Mouse (Mus musculus) left cerebral cortex, postnatal 4 days (tissue): Measurements from ENCODE around the gene Clhc1. TPM values are rescaled to one million over a fixed set of nuclear protein-coding genes. Genes with fewer than 3 reads are reported as not detected.
"Not testable (repeated sequence)": the region's sequence is repeated elsewhere in the genome, so short reads cannot be mapped to it uniquely, and the experiment has no call there.

Experiments used
- DNase-seq: peaks from one replicate; pipeline ENCODE4 v3.0.0-alpha.2; 2022
- intact Hi-C: fragments of 180-260 bp; cut with DNase I; formaldehyde crosslinking; loops from one replicate; pipeline ENCODE4 v1.15.1; 2025
- total RNA-seq, 2 experiments: library from RNA; stranded (reverse); gene quantifications; 2 replicates each; pipeline ENCODE4 v1.2.3; 2021

Gene Clhc1
- under 1 TPM in 1 of 2 experiments, not detected in 1; 0.32 TPM for total RNA-seq

DNA sequence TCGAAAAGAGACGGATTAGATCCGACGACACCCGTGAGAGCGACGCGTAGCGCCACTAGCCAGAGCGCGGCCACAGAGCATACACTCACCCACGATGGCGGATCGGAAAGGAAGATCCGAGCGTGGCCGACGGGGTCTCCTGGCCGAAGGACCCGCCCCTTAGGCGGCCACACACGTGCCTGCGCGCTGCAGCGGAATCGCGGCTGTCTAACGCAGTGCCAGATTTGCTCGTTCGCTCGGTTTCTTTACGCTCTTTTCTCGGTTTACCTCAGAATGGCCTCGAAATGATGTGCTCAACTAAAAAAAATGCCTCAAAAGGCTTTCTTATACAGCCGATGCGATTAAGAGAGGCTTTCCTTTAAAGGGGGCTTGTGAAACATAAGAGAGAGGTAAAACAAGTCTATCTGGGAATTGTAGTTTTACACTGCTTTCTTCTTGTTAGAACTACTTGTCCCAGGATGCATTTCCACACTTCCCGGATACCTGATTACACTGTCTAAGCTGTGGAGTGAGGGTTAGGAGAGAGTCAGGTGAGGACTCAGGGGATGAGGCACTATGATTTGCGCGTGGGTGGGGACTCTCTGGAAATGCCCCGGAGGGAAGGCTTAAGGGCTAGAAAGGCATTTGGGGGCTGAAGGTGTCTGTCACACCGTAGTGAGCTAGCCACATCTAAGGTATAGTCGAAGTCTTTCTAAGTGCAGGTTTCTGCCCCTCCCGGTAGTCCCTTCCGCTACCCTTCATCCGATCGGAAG lies at the start of gene Clhc1, which contains the start of gene Rps27a:
Gene Clhc1 (plus strand): TSS at position 199 of the 752 bp plus-strand sequence.
Gene Rps27a (minus strand): TSS at position 358 of the 752 bp plus-strand sequence.
- DNase-seq = peak; percentile 94
- intact Hi-C loops = loop anchor here (5.0 kb wide), 1 partner anchor 144 kb away; the partner anchor contains the start of gene Rtn4

DNA sequence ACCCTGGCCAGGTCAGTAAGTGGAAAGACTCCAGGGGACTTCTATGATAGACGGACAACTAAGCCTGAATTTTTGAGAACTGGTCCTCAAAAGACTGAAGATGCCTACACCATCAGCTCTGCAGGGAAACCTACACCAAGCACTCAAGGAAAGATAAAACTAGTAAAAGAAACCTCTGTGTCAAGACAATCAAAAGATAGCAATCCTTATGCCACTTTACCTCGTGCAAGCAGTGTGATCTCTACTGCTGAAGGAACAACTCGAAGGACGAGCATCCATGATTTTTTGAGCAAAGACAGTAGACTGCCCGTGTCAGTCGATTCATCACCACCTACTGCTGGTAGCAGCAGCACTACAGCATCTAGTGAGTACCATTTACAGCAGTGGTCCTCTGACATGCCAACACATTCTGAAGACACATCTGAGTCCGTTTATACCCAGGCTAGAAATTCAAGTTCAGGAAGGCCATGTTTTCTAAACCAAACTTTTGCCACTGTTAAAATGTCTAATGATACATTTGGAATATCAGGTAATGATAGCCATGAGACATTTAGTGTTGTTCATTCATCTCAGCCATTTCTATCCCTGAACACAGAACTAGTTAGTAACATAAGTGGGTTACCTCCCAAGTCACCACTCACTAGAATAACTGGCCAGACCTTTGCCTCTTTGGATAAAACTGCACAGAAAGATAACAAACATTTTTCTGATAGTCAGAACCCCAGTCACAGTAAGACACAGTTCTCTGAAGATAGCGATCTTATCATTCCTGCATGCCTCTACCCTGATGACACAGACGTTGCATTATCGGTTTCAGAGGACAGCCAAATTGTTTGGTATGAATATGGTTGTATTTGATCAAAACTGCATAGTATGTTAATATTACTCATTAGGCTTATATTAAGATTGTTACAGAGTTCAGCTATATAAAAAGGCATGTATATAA lies 43.5 kb upstream of the Clhc1 start:
- intact Hi-C loops = loop anchor here (10.0 kb wide), 1 partner anchor 289 kb away; no protein-coding TSS in a partner anchor
- no peak for DNase-seq

- no peak for DNase-seq
- intact Hi-C loops = loop anchor here (10.0 kb wide), 1 partner anchor 290 kb away; no protein-coding TSS in a partner anchor
Measured at GRCm38 (mm10) chr11:29504899-29505625, 42.7 kb upstream of the Clhc1 start.

DNA sequence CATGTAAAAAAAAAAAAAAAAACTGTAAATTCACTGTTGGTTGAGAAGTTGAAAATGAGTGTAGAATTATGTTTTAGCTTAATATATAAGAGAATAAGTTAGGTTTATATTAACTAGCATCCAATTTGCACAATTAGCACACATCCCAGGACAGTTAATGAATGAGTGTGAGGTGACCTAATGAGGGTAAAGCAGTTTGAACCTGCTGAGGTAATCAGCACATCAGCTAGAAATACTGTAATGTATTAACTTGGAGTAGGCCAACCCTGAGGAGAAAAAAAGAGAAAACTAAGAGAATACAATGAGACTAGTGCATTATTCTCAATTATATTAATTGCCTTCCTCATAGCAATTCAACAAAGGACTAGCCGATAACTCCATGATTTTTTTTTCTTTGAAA lies 38.3 kb upstream of the Clhc1 start:
- intact Hi-C loops = loop anchor here (10.0 kb wide), 1 partner anchor 295 kb away; no protein-coding TSS in a partner anchor

GRCm38 (mm10) chr11:29512818-29513535 lies 34.8 kb upstream of the Clhc1 start:
- intact Hi-C loops = no loop called here
- DNase-seq = no peak

More for the DNA sequence above, 38.3 kb upstream of the Clhc1 start:
- no peak for DNase-seq

GRCm38 (mm10) chr11:29514325-29514681 lies 33.4 kb upstream of the Clhc1 start:
- intact Hi-C loops = no loop called here

DNA sequence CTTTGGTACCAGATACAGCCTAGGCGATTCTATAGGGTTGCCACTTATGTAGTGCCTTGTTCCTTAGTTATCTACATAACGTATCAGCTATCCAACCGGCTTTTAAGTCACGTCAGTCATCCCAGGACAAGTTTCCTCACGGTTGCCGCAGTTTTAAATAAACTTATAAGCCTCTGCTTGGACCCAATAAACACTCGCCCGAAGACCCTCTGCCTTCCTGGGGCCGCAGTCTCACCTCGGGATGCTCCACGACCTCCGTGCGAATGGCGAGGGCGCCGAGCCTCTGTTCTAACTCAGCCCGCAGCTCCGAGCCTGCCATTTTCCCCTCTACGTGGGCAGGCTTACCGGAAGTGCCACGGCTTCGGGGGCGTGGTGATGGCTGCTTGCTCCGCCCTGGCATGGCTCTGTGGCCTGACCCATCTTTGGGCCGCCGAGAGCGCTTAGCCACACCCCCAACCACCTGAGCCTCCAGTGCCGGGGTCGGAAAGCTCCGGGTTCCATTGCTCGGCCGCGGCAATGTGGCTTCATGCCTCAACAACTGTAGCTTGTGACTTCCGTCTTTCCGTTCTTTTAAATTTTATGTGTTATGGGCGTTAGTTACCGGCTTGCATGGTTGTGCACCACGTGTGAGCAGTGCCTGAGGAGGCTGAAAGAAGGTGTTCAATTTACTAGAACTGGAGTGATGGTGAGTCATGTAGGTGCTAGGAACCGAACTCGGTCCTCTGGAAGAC lies 32.9 kb upstream of the Clhc1 start, which contains the start of gene Prorsd1:
Gene Prorsd1 (minus strand): TSS at position 352 of the 731 bp plus-strand sequence.
- intact Hi-C loops = no loop called here
- DNase-seq = peak; percentile 91

More at GRCm38 (mm10) chr11:29514325-29514681, 33.4 kb upstream of the Clhc1 start:
- no peak for DNase-seq

- peak; percentile 85 for DNase-seq
- intact Hi-C loops = loop anchor here (10.0 kb wide), 1 partner anchor 151 kb away; the partner anchor contains the start of gene Ccdc88a
Measured at GRCm38 (mm10) chr11:29525988-29526794, 21.6 kb upstream of the Clhc1 start, which contains the start of gene Mtif2. Mtif2 (plus strand) TSS chr11:29526408.

GRCm38 (mm10) chr11:29538201-29538600 lies 9.5 kb upstream of the Clhc1 start:
- no peak for DNase-seq
- intact Hi-C loops = no loop called here

DNA sequence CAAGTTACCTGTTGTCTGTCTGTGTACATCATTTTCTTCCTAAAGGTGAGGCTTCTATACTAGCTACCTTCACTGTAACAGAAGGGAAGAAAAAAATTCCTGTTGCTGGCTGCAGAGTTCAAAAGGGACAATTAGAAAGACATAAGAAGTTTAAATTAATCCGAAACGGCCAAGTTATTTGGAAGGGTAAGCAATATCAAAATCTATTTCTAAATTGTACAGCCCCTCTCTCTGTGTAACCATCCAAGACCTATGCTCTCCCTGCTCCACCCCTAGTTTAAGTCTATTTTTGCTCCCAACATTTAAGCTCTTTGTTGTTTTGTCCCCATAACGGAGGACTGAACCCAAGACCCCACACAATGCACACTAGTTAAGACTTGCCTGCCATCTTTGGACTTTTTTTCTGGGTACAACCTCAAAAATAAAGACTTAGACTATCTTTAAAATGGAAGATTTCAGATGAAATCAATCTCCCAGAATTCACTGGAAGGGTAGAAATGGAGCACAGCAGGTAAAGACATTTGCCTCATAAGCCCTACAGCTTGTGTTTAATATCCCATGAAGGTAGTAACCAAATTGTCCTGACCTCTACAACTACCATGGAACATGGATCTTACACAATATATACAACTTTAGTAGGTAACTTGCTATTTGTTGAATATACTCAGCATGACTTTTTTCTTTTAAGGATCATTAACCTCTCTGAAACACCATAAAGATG lies 3.4 kb upstream of the Clhc1 start:
- no peak for DNase-seq
- intact Hi-C loops = no loop called here

DNA sequence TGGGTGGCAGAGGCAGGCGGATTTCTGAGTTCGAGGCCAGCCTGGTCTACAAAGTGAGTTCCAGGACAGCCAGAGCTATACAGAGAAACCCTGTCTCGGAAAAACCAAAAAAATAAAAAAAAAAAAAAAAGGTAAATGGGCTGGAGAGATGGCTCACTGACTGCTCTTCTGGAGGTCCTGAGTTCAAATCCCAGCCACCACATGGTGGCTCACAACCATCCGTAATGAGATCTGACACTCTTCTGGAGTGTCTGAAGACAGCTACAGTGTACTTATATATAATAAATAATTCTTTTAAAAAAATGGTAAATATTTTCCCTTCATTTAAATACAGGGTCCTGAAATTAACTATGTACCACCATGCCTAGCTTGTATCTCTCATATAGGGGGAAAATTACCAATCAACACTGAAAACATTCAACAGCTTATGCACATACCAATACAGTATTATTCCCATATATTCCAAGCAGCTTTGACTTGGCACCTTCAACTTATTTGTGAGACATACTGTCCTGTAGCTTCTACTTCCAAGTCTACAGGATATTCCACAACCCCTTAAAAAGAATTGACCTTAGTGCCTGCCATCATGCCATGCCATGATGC lies 2.5 kb upstream of the Clhc1 start:
- intact Hi-C loops = loop anchor here (5.0 kb wide), 1 partner anchor 147 kb away; the partner anchor contains the start of gene Rtn4
- DNase-seq = not testable (repeated sequence)

DNA sequence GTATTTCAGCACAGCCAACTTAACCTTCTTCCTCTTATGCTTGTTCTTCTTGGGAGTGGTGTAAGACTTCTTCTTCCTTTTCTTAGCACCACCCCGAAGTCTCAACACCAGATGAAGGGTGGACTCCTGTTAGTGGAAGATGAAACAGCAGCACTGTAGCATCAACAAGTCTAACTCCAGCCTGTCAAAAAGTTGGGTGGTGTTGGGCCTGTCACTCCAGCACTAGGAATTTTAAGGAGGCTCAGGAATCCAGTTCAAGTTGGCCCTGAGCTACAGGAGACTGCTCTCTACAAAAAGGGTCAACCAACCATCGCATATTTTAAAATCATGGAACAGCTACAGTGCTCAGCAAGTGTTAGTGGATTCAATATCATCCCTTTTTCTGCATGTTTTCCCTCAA lies 1.5 kb upstream of the Clhc1 start:
- not testable (repeated sequence) for DNase-seq
- intact Hi-C loops = loop anchor here (5.0 kb wide), 1 partner anchor 146 kb away; the partner anchor contains the start of gene Rtn4

DNA sequence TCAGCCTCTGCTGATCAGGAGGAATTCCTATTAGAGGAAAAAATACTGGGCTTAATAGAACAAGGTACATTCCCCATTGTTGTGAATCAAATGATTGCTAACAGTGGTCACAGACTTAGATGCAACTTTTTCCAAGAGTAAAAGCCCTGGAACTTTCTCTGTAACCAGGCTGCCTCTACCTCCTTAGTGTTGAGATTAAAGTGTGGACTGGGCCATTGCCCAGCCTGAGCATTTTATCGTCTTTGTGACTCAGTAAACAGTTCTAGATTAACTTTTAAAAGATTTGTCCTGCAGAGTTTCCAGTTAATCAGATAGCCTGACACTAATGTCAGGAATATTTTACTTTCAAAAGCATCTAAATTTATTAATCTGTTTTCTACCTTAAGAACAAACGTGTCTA lies 988 bp upstream of the Clhc1 start:
- intact Hi-C loops = loop anchor here (5.0 kb wide), 1 partner anchor 146 kb away; the partner anchor contains the start of gene Rtn4
- no peak for DNase-seq

GRCm38 (mm10) chr11:29547249-29547751 lies 450 bp upstream of the Clhc1 start:
- DNase-seq = no peak
- intact Hi-C loops = loop anchor here (5.0 kb wide), 1 partner anchor 145 kb away; the partner anchor contains the start of gene Rtn4

DNA sequence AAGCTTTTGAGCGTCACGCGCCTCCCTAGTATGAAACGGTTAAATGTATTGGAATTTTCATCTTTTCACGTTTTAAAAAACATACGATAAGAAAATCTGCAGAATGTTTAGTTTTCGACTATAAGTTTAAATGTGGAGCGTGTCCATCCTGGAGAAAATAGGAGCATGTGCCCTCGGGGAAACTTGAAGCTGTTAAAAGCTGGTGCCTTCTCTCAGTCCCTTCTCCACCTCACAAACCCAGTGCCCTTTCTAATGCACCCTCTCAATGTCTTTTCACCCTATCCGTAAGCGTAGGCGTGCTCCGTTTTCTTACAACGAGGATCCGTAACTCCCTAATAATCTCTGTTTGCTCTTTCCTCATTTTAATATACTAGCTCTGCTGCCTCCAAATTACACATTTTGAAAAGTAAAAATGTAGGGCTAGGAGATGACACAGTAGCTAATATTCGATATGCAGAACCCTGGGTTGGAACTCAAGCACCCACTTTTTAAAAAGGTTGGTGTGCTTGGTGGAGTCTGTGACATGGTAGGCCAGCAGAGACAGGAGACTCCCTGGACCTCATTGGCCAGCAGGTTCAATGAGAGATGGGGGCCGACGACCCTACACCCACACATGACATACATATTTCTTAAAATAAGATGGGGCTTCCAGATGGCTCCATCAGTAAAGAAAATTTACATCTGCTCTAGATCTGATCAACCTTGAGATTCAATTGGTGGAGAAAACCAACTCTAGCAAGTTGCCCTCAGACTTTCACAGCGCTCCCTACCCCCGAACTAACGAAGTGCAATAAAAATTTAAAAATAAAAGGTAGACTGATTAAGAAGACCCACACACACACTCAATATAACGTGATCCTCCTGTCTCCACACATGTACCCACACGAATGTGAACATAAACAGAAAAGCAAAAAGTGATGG lies 1.0 kb downstream of the Clhc1 start:
- intact Hi-C loops = loop anchor here (5.0 kb wide), 1 partner anchor 144 kb away; the partner anchor contains the start of gene Rtn4

More for the DNA sequence above, 1.0 kb downstream of the Clhc1 start:
- DNase-seq = no peak
